Mouse (Mus musculus) midbrain, embryonic 13.5 days (tissue): ENCODE measurements around the gene Atf6b. TPM values are rescaled to one million over a fixed set of nuclear protein-coding genes. Genes with fewer than 3 reads are reported as not detected.

ENCODE experiments used
- ATAC-seq: fragments of 200-750 bp; cut with Nextera tagmentation; 2 replicates; pipeline ENCODE4 v1.8.0; 2017; ENCODE audit warnings: mild to moderate bottlenecking, moderate TSS enrichment, moderate library complexity
- H3K27ac ChIP-seq: fragments of 300-500 bp; sonication (generic); 2 replicates; pipeline ENCODE4 v1.5.1; 2015; ENCODE audit warnings: inconsistent platforms, mild to moderate bottlenecking, moderate library complexity
- H3K27me3 ChIP-seq: fragments of 300-500 bp; sonication (generic); 2 replicates; pipeline ENCODE4 v1.6.1; 2015; ENCODE audit warnings: mild to moderate bottlenecking, inconsistent platforms
- H3K36me3 ChIP-seq: fragments of 300-500 bp; sonication (generic); 2 replicates; pipeline ENCODE4 v1.6.1; 2015; ENCODE audit warnings: mild to moderate bottlenecking, inconsistent platforms
- H3K4me1 ChIP-seq: fragments of 300-500 bp; sonication (generic); replicated peaks from 2 replicates; pipeline ENCODE4 v1.6.1; 2015; ENCODE audit warnings: inconsistent platforms
- H3K4me2 ChIP-seq: fragments of 300-500 bp; sonication (generic); replicated peaks from 2 replicates; pipeline ENCODE4 v1.6.1; 2015; ENCODE audit warnings: moderate library complexity, mild to moderate bottlenecking, inconsistent platforms
- H3K4me3 ChIP-seq: fragments of 300-500 bp; sonication (generic); replicated peaks from 2 replicates; pipeline ENCODE4 v1.5.1; 2015; ENCODE audit warnings: mild to moderate bottlenecking, inconsistent platforms
- H3K9ac ChIP-seq: fragments of 300-500 bp; sonication (generic); replicated peaks from 2 replicates; pipeline ENCODE4 v1.6.1; 2015; ENCODE audit warnings: mild to moderate bottlenecking, inconsistent platforms
- H3K9me3 ChIP-seq: fragments of 300-500 bp; sonication (generic); 2 replicates; pipeline ENCODE4 v1.6.1; 2016; ENCODE audit warnings: mild to moderate bottlenecking, inconsistent platforms
- WGBS: fragments of 180-500 bp; shearing (Covaris S2); methylation state at CpG from one replicate; pipeline ENCODE4 v1.1.7; 2015; 5-methylcytosine and 5-hydroxymethylcytosine counted together
- polyA plus RNA-seq: library from polyadenylated mRNA; unstranded; fragments of >200 nt; fragmentation: Nextera tagmentation; extraction: Ambion mirVana; gene quantifications from 2 replicates; pipeline ENCODE4 v1.2.1, GENCODE M21; 2015

Gene Atf6b
- polyA plus RNA-seq, 1 experiment from 2014 or later: 122 TPM

DNA sequence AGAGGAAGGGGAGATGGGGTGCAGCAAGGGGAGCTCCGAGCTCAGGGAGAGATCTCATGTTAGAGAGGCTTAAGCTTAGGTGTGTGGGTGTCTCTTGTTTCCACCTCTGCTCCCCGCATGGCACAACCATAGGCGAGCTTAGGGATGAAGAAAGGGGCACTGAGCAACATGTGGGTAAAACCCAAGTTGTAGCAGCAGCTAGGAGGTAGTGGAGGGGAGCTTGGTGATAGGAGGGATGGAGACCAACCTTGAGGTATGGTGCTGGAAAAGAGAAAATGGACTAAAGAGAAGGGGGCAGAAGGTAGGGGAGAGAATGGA, 12.9 kb downstream of the Atf6b start:
- H3K4me1 ChIP-seq: peaks cover 6% of the 10 kb centered on the region
- H3K27me3 ChIP-seq: peaks cover 41% of the 10 kb centered on the region
- no peak overlapping the region for H3K9ac ChIP-seq
- 74% methylated on average over 3 of the region's 3 CpGs for WGBS
- ATAC-seq: no peak
- peaks cover 5% of the 10 kb centered on the region; the same call in 1 of the 2 replicates for H3K36me3 ChIP-seq
- no peak overlapping the region for H3K27ac ChIP-seq
- H3K4me3 ChIP-seq: no peak overlapping the region
- H3K4me2 ChIP-seq: no peak overlapping the region
- no peaks in the 10 kb centered on the region for H3K9me3 ChIP-seq

GRCm38 (mm10) chr17:34660259-34660820, 13.4 kb downstream of the Atf6b start:
- Histone ChIP-seq H3K9me3 (no peaks in the 10 kb centered on the region), H3K27ac (no peak overlapping the region), H3K36me3 (0 out of 2 replicates have a peak, but pooled peaks cover under 1% of the 10 kb centered on the region), H3K9ac (no peak overlapping the region), H3K4me2 (no peak overlapping the region), H3K4me3 (no peak overlapping the region), H3K4me1 (peaks cover 6% of the 10 kb centered on the region), H3K27me3 (peaks cover 41% of the 10 kb centered on the region)
- ATAC-seq: no peak
- 42% methylated on average over 11 of the region's 11 CpGs for WGBS

GRCm38 (mm10) chr17:34661121-34661591, 14.2 kb downstream of the Atf6b start:
- 10% methylated on average over 19 of the region's 19 CpGs for WGBS
- H3K27ac ChIP-seq: no peak overlapping the region
- no peak overlapping the region for H3K4me3 ChIP-seq
- H3K36me3 ChIP-seq: no peaks in the 10 kb centered on the region
- H3K4me1 ChIP-seq: peaks cover 6% of the 10 kb centered on the region
- no peak for ATAC-seq
- H3K27me3 ChIP-seq: peaks cover 41% of the 10 kb centered on the region
- H3K9me3 ChIP-seq: no peaks in the 10 kb centered on the region
- peak overlapping the region; percentile 22 for H3K4me2 ChIP-seq
- H3K9ac ChIP-seq: no peak overlapping the region

DNA sequence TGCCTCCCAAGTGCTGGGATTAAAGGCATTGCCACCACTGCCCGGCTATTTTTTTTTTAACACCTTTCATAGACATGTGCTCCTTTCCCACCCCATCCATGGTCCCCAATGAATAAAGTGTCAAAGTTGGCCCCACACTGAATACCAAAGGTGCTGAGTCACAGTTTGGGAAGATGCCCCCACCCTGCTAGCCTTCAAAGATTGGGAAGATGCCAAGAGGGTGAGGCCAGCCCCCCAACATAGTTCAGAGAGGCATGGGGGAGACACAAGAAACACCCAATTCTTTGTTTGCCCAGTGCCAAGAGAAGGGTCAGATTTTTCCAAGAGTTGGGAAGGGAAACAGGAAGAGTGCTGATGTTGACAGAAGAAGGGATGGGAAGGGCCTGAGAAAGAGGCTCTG, 15.5 kb downstream of the Atf6b start:
- peaks cover 6% of the 10 kb centered on the region; the same call in 1 of the 2 replicates for H3K4me1 ChIP-seq
- no peaks in the 10 kb centered on the region for H3K36me3 ChIP-seq
- no peak overlapping the region for H3K4me3 ChIP-seq
- no peaks in the 10 kb centered on the region for H3K9me3 ChIP-seq
- no peak overlapping the region for H3K27ac ChIP-seq
- H3K4me2 ChIP-seq: no peak overlapping the region
- 94% methylated on average over 1 of the region's 1 CpGs for WGBS
- H3K27me3 ChIP-seq: peaks cover 41% of the 10 kb centered on the region
- ATAC-seq: no peak
- no peak overlapping the region for H3K9ac ChIP-seq

- Histone ChIP-seq H3K9ac (no peak overlapping the region), H3K36me3 (no peaks in the 10 kb centered on the region), H3K4me3 (no peak overlapping the region), H3K27ac (no peak overlapping the region), H3K9me3 (no peaks in the 10 kb centered on the region), H3K4me2 (no peak overlapping the region), H3K27me3 (peaks cover 41% of the 10 kb centered on the region), H3K4me1 (peaks cover 6% of the 10 kb centered on the region; the same call in 1 of the 2 replicates)
- 82% methylated on average over 8 of the region's 8 CpGs for WGBS
- ATAC-seq: no peak
Measured at GRCm38 (mm10) chr17:34662978-34663377, 16.0 kb downstream of the Atf6b start.

GRCm38 (mm10) chr17:34663558-34663957, 16.6 kb downstream of the Atf6b start:
- no peak for ATAC-seq
- no peak overlapping the region for H3K9ac ChIP-seq
- H3K27me3 ChIP-seq: peaks cover 41% of the 10 kb centered on the region
- H3K4me1 ChIP-seq: peaks cover 6% of the 10 kb centered on the region; the same call in 1 of the 2 replicates
- no peak overlapping the region for H3K4me3 ChIP-seq
- H3K36me3 ChIP-seq: no peaks in the 10 kb centered on the region
- no peak overlapping the region for H3K27ac ChIP-seq
- H3K4me2 ChIP-seq: no peak overlapping the region
- no peaks in the 10 kb centered on the region for H3K9me3 ChIP-seq
- 43% methylated on average over 1 of the region's 1 CpGs for WGBS

- Histone ChIP-seq H3K9me3 (no peaks in the 10 kb centered on the region), H3K9ac (no peak overlapping the region), H3K36me3 (no peaks in the 10 kb centered on the region), H3K4me1 (peaks cover 6% of the 10 kb centered on the region; the same call in 1 of the 2 replicates), H3K27ac (no peak overlapping the region), H3K27me3 (peaks cover 41% of the 10 kb centered on the region), H3K4me3 (no peak overlapping the region), H3K4me2 (no peak overlapping the region)
- no peak for ATAC-seq
- WGBS: 78% methylated on average over 7 of the region's 7 CpGs
Measured at GRCm38 (mm10) chr17:34664472-34664871, 17.5 kb downstream of the Atf6b start.

GRCm38 (mm10) chr17:34670235-34670634, 23.3 kb downstream of the Atf6b start, which contains the start of gene Tnxb:
TSS of gene Tnxb (plus strand) at chr17:34670535.
- H3K27ac ChIP-seq: no peak within 1 kb of the TSS
- no peak for ATAC-seq
- H3K4me1 ChIP-seq: peaks cover 19% of the 10 kb centered on the region
- H3K36me3 ChIP-seq: no peaks in the 10 kb centered on the region
- no peaks in the 10 kb centered on the region for H3K9me3 ChIP-seq
- WGBS: 57% methylated on average over 5 of the region's 7 CpGs
- H3K9ac ChIP-seq: peak within 1 kb of the TSS; percentile 53
- H3K4me2 ChIP-seq: peak within 1 kb of the TSS; percentile 64
- peaks cover 62% of the 10 kb centered on the region for H3K27me3 ChIP-seq
- H3K4me3 ChIP-seq: peak within 1 kb of the TSS; percentile 41

DNA sequence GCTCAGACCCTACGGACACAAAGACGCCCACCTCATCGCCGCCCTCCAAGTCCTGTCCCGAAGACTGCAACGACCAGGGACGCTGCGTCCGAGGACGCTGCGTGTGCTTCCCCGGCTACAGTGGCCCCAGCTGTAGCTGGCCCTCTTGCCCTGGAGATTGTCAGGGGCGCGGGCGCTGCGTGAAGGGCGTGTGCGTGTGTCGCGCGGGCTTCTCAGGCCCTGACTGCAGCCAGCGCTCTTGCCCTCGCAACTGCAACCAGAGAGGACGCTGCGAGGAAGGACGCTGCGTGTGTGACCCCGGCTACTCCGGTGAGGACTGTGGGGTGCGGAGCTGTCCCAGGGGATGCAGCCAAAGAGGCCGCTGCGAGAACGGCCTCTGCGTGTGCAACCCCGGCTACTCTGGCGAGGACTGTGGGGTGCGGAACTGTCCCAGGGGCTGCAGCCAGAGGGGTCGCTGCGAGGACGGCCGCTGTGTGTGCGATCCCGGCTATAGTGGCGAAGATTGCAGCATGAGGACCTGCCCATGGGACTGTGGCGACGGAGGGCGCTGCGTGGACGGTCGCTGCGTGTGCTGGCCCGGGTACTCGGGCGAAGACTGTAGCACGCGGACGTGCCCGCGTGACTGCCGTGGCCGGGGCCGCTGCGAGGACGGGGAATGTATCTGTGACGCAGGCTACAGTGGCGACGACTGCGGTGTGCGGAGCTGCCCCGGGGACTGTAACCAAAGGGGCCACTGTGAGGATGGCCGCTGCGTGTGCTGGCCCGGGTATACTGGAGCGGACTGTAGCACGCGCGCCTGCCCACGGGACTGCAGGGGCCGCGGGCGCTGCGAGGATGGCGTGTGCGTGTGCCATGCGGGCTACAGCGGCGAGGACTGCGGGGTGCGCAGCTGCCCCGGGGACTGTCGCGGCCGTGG, 24.5 kb downstream of the Atf6b start:
- Histone ChIP-seq H3K9ac (peak overlapping the region; percentile 53), H3K4me1 (peaks cover 19% of the 10 kb centered on the region), H3K4me3 (peak overlapping the region; percentile 41), H3K27me3 (peaks cover 65% of the 10 kb centered on the region), H3K36me3 (no peaks in the 10 kb centered on the region), H3K27ac (no peak overlapping the region), H3K9me3 (no peaks in the 10 kb centered on the region), H3K4me2 (peak overlapping the region; percentile 64)
- ATAC-seq: peak; percentile 53
- 8% methylated on average over 86 of the region's 93 CpGs for WGBS

GRCm38 (mm10) chr17:34672246-34672792, 25.4 kb downstream of the Atf6b start:
- Histone ChIP-seq H3K9me3 (no peaks in the 10 kb centered on the region), H3K27me3 (peaks cover 65% of the 10 kb centered on the region), H3K9ac (peak overlapping the region; percentile 53), H3K4me2 (peak overlapping the region; percentile 64), H3K36me3 (no peaks in the 10 kb centered on the region), H3K4me1 (peaks cover 19% of the 10 kb centered on the region), H3K27ac (no peak overlapping the region), H3K4me3 (peak overlapping the region; percentile 41)
- WGBS: 36% methylated on average over 49 of the region's 49 CpGs
- 0 out of 2 replicates have a peak, but pooled peaks have one; percentile 19 for ATAC-seq

DNA sequence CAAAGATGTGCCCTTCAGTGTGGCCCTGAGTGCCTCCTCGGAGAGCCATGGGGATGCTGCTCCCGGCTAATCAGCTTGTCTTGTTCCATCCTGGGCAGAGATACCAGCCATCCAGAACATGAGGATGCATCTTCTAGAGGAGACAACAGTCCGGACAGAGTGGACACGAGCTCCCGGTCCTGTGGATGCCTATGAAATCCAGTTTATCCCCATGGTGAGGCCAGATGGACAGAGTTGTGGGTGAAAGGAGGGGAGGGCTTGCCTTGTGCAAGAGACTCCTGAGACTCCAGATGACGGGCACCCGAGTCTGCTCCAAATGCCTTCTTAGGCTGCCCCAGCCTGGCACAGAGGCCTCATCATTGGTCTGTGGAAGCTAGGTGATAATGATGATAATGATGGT, 26.2 kb downstream of the Atf6b start:
- WGBS: 89% methylated on average over 7 of the region's 7 CpGs

More for the DNA sequence above, 26.2 kb downstream of the Atf6b start:
- Histone ChIP-seq H3K4me1 (peaks cover 19% of the 10 kb centered on the region), H3K27ac (no peak overlapping the region), H3K4me2 (no peak overlapping the region), H3K4me3 (no peak overlapping the region), H3K9ac (no peak overlapping the region), H3K9me3 (no peaks in the 10 kb centered on the region), H3K36me3 (no peaks in the 10 kb centered on the region), H3K27me3 (peaks cover 67% of the 10 kb centered on the region)
- ATAC-seq: no peak
